Mouse (Mus musculus): ENCODE results near the gene Fgfr2.

DNA sequence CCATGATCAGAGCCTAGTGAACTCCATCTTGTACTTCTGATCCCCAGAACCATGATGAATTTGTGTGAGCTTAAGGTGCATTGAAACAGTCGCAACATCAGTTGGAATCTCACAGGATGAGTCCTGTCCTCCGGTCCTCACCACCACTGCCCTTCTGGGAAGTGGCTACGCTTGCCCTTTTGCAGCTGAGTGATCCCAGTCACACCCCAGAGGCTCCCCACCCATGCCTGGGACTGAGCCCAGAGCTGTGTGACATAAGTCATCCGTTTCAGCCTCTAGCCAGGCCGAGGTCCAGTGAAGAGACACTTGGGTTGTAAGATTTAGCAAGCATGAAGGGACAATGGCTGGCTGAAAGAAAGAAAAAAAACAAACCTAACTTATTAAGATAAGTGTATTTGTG lies 2318.2 kb downstream of the Fgfr2 start:
- TF ChIP-seq CTCF (IDR thresholded peaks at IDR 0.05; ENCODE audit: borderline replicate concordance, extremely low read depth, insufficient read depth, insufficient read length) (no peak), POLR2A (IDR thresholded peaks at IDR 0.05; ENCODE audit: borderline replicate concordance, extremely low read depth, insufficient read depth, insufficient read length, poor library complexity, severe bottlenecking) (no peak)

All from brain, embryonic 14.5 days (tissue).